Mouse (Mus musculus): ENCODE measurements around the gene Tcf12. TPM values are rescaled to one million over a fixed set of nuclear protein-coding genes. Genes with fewer than 3 reads are reported as not detected.

Gene Tcf12
- polyA plus RNA-seq, 1 experiment from 2014 or later, result 8.3 TPM

DNA sequence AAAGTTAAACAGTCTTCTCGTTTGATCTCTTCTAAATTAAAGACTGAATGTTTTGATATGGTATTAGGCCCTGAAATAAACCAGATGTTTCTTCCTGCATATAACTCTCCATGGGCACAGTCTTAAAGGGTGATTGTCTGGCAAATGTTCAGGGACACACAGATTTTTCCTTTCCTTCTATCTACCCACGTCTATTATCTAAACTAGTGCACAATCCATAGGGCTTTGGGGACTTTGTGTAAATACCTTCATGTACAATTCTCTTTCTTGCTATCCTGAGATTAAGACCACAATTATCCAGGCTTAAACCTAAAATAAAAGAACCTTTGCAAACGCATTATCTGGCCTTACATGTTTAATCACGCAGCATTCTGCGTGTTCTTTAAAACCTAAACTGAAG, 231.7 kb downstream of the Tcf12 start:
- Histone ChIP-seq H3K4me2 (ENCODE audit: low read depth, low read length) (no peak overlapping the region), H3K36me3 (replicated peaks; ENCODE audit: insufficient read depth, low read length) (peaks cover 35% of the 10 kb centered on the region), H3K4me3 (ENCODE audit: low read depth, low read length) (no peak overlapping the region), H3K27me3 (ENCODE audit: insufficient read depth, low read length) (no peaks in the 10 kb centered on the region), H3K9ac (replicated peaks) (no peak overlapping the region), H3K4me1 (ENCODE audit: insufficient read depth) (no peaks in the 10 kb centered on the region), H3K9me3 (ENCODE audit: low read length) (no peaks in the 10 kb centered on the region), H3K27ac (ENCODE audit: low read depth) (no peak overlapping the region)
- ATAC-seq (no peak), DNase-seq (no peak)
- WGBS (ENCODE audit: insufficient replicate concordance), result 80% methylated on average over 5 of the region's 5 CpGs
- TF ChIP-seq EP300 (IDR thresholded peaks at IDR 0.05; ENCODE audit: low read depth) (no peak), CTCF (IDR thresholded peaks at IDR 0.05; ENCODE audit: low read depth) (no peak)

DNA sequence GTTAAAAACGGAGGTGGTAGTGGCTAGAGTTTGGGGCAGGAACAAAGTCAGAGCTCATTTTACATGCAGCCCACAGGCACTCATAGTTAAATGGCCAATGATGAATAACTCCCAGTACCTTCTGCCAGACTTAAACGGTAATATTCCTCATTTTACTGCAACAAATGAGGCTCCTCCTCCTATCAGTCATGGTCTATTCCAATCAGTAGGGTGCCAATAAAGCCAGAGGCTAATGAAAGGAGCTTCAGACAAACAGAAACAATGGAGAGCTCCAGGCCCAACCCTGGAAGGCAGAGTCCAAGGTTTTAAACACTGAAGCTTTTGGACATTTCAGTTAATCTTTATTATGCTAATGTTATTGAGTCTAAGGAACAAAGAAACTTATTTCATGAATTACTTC, 232.3 kb downstream of the Tcf12 start:
- no peak overlapping the region for H3K4me2 ChIP-seq (ENCODE audit: low read depth, low read length)
- H3K36me3 ChIP-seq (replicated peaks; ENCODE audit: insufficient read depth, low read length), result peaks cover 38% of the 10 kb centered on the region
- ATAC-seq, result no peak

DNA sequence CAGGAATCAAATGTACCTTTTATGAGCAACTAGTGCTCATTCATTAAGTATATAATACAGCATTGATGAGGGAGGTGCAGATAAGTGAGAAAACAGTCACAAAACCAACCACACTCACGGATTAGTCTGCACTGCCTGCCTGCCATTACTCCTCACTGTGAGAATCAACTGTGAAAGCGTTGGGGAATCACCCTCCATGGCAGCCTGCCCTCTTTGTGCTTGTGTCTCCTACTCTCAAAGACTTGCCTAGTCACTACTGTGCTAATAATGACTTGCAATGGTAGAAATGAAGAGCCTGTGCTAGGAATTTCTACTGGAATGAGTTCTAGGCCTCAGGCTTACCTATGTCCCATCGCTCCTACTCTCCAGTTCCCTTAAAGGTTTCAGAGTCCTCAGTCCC, 233.8 kb downstream of the Tcf12 start:
- H3K9ac ChIP-seq (replicated peaks), result no peak overlapping the region

More for the DNA sequence above, 232.3 kb downstream of the Tcf12 start:
- DNase-seq, result no peak
- 86% methylated on average over 2 of the region's 2 CpGs for WGBS (ENCODE audit: insufficient replicate concordance)
- H3K4me3 ChIP-seq (ENCODE audit: low read depth, low read length), result no peak overlapping the region
- H3K9ac ChIP-seq (replicated peaks), result no peak overlapping the region
- peaks cover 5% of the 10 kb centered on the region for H3K4me1 ChIP-seq (ENCODE audit: insufficient read depth)
- H3K9me3 ChIP-seq (ENCODE audit: low read length), result no peaks in the 10 kb centered on the region
- TF ChIP-seq CTCF (IDR thresholded peaks at IDR 0.05; ENCODE audit: low read depth) (no peak), EP300 (IDR thresholded peaks at IDR 0.05; ENCODE audit: low read depth) (no peak)
- H3K27me3 ChIP-seq (ENCODE audit: insufficient read depth, low read length), result no peaks in the 10 kb centered on the region
- no peak overlapping the region for H3K27ac ChIP-seq (ENCODE audit: low read depth)

GRCm38 (mm10) chr9:71874761-71875160, 236.9 kb downstream of the Tcf12 start:
- H3K4me2 ChIP-seq (ENCODE audit: low read depth, low read length), result no peak overlapping the region
- no peaks in the 10 kb centered on the region for H3K9me3 ChIP-seq (ENCODE audit: low read length)
- no peak overlapping the region for H3K4me3 ChIP-seq (ENCODE audit: low read depth, low read length)
- ATAC-seq, result peak; percentile 61; the same call in 1 of the 2 replicates
- 74% methylated on average over 2 of the region's 2 CpGs for WGBS (ENCODE audit: insufficient replicate concordance)
- H3K27ac ChIP-seq (ENCODE audit: low read depth), result no peak overlapping the region
- H3K4me1 ChIP-seq (ENCODE audit: insufficient read depth), result peaks cover 5% of the 10 kb centered on the region
- H3K36me3 ChIP-seq (replicated peaks; ENCODE audit: insufficient read depth, low read length), result peaks cover 25% of the 10 kb centered on the region
- DNase-seq, result no peak
- H3K27me3 ChIP-seq (ENCODE audit: insufficient read depth, low read length), result no peaks in the 10 kb centered on the region
- H3K9ac ChIP-seq (replicated peaks), result no peak overlapping the region
- TF ChIP-seq CTCF (IDR thresholded peaks at IDR 0.05; ENCODE audit: low read depth), result no peak
- no peak for TF ChIP-seq EP300 (IDR thresholded peaks at IDR 0.05; ENCODE audit: low read depth)

More for the DNA sequence above, 233.8 kb downstream of the Tcf12 start:
- ATAC-seq (no peak), DNase-seq (no peak)
- Histone ChIP-seq H3K4me3 (ENCODE audit: low read depth, low read length) (no peak overlapping the region), H3K4me2 (ENCODE audit: low read depth, low read length) (no peak overlapping the region), H3K36me3 (replicated peaks; ENCODE audit: insufficient read depth, low read length) (peaks cover 33% of the 10 kb centered on the region), H3K9me3 (ENCODE audit: low read length) (no peaks in the 10 kb centered on the region), H3K4me1 (ENCODE audit: insufficient read depth) (peaks cover 5% of the 10 kb centered on the region), H3K27me3 (ENCODE audit: insufficient read depth, low read length) (no peaks in the 10 kb centered on the region), H3K27ac (ENCODE audit: low read depth) (no peak overlapping the region)
- 89% methylated on average over 3 of the region's 3 CpGs for WGBS (ENCODE audit: insufficient replicate concordance)
- TF ChIP-seq CTCF (IDR thresholded peaks at IDR 0.05; ENCODE audit: low read depth) (no peak), EP300 (IDR thresholded peaks at IDR 0.05; ENCODE audit: low read depth) (no peak)

DNA sequence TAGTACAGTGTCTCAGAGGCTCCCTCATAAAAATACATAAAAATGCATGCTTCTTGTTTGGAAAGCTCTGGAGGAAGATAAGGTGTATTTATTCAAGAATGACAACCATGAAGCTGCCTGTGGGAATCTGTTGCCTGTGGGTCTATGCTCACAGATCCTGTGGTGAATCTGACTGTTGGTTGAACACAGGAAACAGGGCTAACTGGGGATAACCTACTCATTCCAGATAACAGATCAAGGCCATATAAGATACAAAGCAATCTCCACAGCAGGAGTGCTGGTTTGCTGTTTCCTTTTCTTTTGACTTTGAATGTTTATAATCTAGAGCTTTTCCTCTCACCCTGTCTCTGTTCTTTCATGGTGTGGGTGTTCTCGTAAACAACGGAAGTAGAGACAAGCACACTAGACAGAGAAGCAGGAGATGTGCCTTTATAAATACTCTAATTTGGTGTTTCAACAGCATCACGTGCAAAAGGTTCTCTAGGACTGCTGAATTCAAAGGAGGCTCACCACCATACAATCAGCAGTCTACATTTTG, 237.6 kb downstream of the Tcf12 start:
- peaks cover 25% of the 10 kb centered on the region for H3K36me3 ChIP-seq (replicated peaks; ENCODE audit: insufficient read depth, low read length)
- no peak for DNase-seq
- WGBS (ENCODE audit: insufficient replicate concordance), result 55% methylated on average over 3 of the region's 3 CpGs
- H3K4me1 ChIP-seq (ENCODE audit: insufficient read depth), result peaks cover 5% of the 10 kb centered on the region
- no peak overlapping the region for H3K4me2 ChIP-seq (ENCODE audit: low read depth, low read length)
- no peak overlapping the region for H3K9ac ChIP-seq (replicated peaks)
- H3K27me3 ChIP-seq (ENCODE audit: insufficient read depth, low read length), result no peaks in the 10 kb centered on the region
- TF ChIP-seq EP300 (IDR thresholded peaks at IDR 0.05; ENCODE audit: low read depth) (no peak), CTCF (IDR thresholded peaks at IDR 0.05; ENCODE audit: low read depth) (no peak)
- no peak overlapping the region for H3K27ac ChIP-seq (ENCODE audit: low read depth)
- no peak for ATAC-seq
- H3K4me3 ChIP-seq (ENCODE audit: low read depth, low read length), result no peak overlapping the region
- H3K9me3 ChIP-seq (ENCODE audit: low read length), result no peaks in the 10 kb centered on the region

DNA sequence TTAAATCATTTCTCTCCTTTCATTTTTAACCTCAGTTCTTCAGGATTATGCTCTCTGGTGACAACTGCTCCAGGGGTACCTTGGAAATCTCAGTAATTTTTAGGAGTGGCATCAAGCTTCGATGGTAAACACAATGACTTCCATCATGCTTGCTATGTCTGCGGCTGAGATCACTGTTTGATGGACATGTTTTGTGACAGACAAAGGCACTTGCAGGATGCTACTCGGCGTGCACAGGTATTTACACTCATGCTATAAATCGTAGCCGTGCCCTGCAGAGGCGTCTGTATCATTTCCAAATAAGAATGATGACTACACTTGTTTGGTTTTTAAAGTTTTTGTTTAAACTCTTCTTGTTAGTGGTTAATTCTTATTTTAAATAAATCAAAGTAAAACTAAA, 248.3 kb downstream of the Tcf12 start:
- H3K4me3 ChIP-seq (ENCODE audit: low read depth, low read length), result no peak overlapping the region
- H3K4me1 ChIP-seq (ENCODE audit: insufficient read depth), result no peaks in the 10 kb centered on the region
- peaks cover 28% of the 10 kb centered on the region for H3K36me3 ChIP-seq (replicated peaks; ENCODE audit: insufficient read depth, low read length)
- H3K9ac ChIP-seq (replicated peaks), result no peak overlapping the region
- H3K9me3 ChIP-seq (ENCODE audit: low read length), result no peaks in the 10 kb centered on the region
- ATAC-seq (no peak), DNase-seq (no peak)
- H3K27ac ChIP-seq (ENCODE audit: low read depth), result no peak overlapping the region
- WGBS (ENCODE audit: insufficient replicate concordance), result 93% methylated on average over 7 of the region's 7 CpGs
- TF ChIP-seq EP300 (IDR thresholded peaks at IDR 0.05; ENCODE audit: low read depth), result no peak
- TF ChIP-seq CTCF (IDR thresholded peaks at IDR 0.05; ENCODE audit: low read depth), result no peak
- no peak overlapping the region for H3K4me2 ChIP-seq (ENCODE audit: low read depth, low read length)
- H3K27me3 ChIP-seq (ENCODE audit: insufficient read depth, low read length), result no peaks in the 10 kb centered on the region

DNA sequence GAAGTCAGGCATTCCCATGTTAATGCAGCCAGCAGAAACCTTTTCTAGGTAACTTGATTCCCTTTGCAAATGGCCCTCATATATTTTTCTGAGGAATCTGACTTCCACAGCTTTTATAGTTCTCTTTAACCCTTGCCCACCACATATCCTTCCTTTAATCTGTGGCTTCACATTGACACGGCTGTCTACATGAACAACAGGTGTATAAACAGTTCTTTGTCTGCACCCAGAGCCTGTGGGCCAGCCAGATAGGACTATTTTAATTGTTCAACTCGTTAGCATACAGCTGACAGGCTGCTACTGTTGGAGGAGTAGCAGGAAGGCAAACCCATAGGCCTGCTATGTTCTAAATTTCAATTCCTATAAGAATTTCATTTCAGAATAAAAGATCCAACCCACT, 250.0 kb downstream of the Tcf12 start:
- TF ChIP-seq CTCF (IDR thresholded peaks at IDR 0.05; ENCODE audit: low read depth) (no peak), EP300 (IDR thresholded peaks at IDR 0.05; ENCODE audit: low read depth) (no peak)
- no peak overlapping the region for H3K9ac ChIP-seq (replicated peaks)
- H3K4me1 ChIP-seq (ENCODE audit: insufficient read depth), result no peaks in the 10 kb centered on the region
- no peak overlapping the region for H3K27ac ChIP-seq (ENCODE audit: low read depth)
- no peak overlapping the region for H3K4me2 ChIP-seq (ENCODE audit: low read depth, low read length)
- WGBS (ENCODE audit: insufficient replicate concordance), result 64% methylated on average over 2 of the region's 2 CpGs
- H3K36me3 ChIP-seq (replicated peaks; ENCODE audit: insufficient read depth, low read length), result peaks cover 30% of the 10 kb centered on the region
- DNase-seq, result no peak
- H3K4me3 ChIP-seq (ENCODE audit: low read depth, low read length), result no peak overlapping the region
- no peaks in the 10 kb centered on the region for H3K9me3 ChIP-seq (ENCODE audit: low read length)
- no peak for ATAC-seq
- H3K27me3 ChIP-seq (ENCODE audit: insufficient read depth, low read length), result no peaks in the 10 kb centered on the region
